Mouse (Mus musculus) G1E (cell line): Measurements from ENCODE around the gene Best3.

Source experiments
- CTCF ChIP-seq: IDR thresholded peaks from 2 replicates; pipeline ENCODE4 v1.5.1; 2012; ENCODE audit warnings: low read depth, low read length, inconsistent platforms, mixed read lengths
- GATA1 ChIP-seq: IDR thresholded peaks from 2 replicates; pipeline ENCODE4 v1.6.1; 2012; ENCODE audit warnings: borderline replicate concordance, low read length, inconsistent platforms, mixed read lengths
- GATA2 ChIP-seq: IDR thresholded peaks from 2 replicates; pipeline ENCODE4 v1.6.1; 2012; ENCODE audit warnings: low read depth, low read length, inconsistent platforms, borderline replicate concordance
- POLR2AphosphoS5 ChIP-seq: IDR thresholded peaks from 2 replicates; pipeline ENCODE4 v1.6.1; 2012; ENCODE audit warnings: low read depth, low read length, inconsistent platforms; ENCODE audit not compliant: insufficient replicate concordance
- TAL1 ChIP-seq: conservative IDR thresholded peaks from 2 replicates; pipeline ENCODE4 v1.6.1; 2012; ENCODE audit warnings: low read depth, low read length, inconsistent platforms, mixed read lengths

DNA sequence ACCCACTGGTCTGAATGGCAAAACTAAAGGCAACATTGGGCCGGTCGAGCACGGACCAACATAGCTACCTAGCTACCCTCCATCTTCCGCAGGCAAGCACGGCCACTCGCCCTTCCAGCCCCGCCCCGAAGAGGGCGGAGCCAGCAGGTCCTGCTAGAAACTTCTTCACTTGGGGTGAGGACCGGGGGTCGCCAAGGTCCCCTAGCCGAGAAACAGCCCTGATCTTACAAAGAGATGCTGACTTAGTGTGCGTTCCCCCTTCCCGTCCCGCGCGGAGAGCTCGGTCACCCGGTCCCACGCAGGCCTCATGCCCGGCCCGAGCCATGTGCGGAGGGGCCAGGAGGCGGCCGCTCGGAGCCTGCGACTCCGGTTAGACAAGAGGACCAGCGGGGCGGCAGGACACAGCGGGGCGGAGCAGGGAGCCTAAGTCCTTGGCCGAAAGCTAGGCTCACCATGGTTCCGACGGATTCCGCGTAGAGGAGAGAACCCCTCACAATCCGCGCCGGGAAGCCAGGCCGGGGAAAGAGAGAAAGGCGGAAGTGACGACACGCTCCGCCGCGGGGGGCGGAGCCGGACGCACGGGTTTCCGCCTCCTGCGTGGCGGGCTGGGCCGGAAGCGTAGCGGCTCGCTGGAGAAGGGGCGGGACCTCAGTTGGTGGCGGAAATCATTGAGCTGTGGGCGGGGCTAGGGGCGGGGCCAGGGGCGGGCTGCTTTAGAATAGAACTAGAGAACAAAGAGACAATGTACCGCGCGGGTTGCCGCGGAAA, 77.3 kb downstream of the Best3 start, which contains the start of gene Cct2:
- TF ChIP-seq CTCF = no peak
- TF ChIP-seq GATA1 = no peak
- no peak for TF ChIP-seq POLR2AphosphoS5
- no peak for TF ChIP-seq TAL1
- no peak for TF ChIP-seq GATA2
